Mouse (Mus musculus) forelimb bud, embryonic 11.5 days (tissue): Measurements from ENCODE around the gene Olfr791.

Source experiments
- DNase-seq: peaks from one replicate; pipeline ENCODE4 v3.0.0-alpha.2; 2012; ENCODE audit warnings: low read depth, low spot score

Gene Olfr791

DNA sequence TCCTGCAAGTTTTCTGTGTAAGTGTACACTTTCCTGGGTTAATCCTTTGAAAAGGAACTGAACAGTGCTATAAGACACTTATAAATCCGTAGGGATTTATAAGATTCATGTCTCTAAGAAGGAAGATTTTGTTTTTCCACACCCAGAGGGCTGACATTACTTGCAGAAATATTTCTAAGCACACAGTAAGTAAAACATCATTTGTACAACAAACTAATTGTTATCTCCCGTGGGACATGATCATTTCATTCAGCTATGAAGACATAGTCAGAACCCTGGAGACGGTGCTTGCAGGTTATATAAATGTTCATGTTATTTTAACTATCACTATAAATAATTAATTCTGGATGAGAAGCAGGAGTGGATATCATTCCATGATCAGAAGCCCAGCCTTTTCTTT lies at the start of gene Olfr791:
Gene Olfr791 (plus strand): TSS at position 301 of the 400 bp plus-strand sequence.
- DNase-seq = no peak

DNA sequence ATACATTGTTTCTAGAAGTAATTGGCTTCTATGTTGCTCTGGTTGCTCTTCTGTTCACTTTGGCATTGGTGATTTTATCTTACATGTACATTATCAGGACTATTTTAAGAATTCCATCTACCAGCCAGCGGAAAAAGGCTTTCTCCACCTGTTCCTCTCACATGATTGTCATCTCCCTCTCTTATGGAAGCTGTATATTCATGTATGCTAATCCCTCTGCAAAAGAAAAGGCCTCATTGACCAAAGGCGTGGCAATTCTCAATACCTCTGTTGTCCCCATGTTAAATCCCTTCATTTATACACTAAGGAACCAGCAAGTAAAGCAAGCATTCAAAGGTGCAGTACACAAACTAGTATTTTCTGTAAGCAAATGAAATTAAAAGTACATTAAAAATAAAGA lies 48.3 kb upstream of the Olfr791 start:
- no peak for DNase-seq

DNA sequence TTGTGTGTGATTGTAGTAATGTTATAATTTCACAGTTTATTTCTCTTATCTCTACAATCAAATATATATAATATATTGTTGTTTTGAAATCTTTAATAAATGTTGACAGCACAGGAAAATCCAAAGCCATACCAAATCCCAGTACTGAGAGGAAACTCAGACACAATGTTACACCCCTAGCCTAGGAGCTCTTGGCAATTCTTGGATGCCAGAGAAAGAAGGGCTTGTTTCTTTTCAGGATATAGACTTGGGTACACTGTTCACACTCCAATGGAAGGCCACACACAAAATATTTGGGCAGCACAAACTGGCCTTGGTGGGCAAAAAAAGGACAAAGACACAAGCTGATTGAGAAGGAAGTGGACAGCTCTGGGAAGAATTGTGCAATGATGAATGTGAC lies 47.9 kb upstream of the Olfr791 start:
- no peak for DNase-seq

DNA sequence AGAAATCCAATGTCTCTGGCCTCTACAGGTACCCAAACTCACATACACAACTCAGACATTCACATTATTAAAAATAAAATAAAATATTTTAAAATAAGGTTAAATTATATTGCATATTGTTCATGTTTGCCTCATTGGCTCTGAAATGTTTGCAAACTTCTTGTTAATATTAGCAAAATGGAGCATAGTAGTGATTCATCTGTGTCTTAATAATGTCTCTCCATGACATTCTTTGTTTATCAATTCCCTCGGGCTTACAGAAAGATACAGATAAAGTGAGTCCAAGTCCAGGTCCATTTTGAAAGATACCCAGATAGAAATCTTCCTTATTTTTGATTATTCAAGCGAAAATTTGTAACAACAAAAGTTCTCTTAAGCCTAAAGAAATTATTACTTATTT lies 37.1 kb upstream of the Olfr791 start, which contains the start of gene Olfr789:
Gene Olfr789 (plus strand): TSS at position 301 of the 400 bp plus-strand sequence.
- no peak for DNase-seq

DNA sequence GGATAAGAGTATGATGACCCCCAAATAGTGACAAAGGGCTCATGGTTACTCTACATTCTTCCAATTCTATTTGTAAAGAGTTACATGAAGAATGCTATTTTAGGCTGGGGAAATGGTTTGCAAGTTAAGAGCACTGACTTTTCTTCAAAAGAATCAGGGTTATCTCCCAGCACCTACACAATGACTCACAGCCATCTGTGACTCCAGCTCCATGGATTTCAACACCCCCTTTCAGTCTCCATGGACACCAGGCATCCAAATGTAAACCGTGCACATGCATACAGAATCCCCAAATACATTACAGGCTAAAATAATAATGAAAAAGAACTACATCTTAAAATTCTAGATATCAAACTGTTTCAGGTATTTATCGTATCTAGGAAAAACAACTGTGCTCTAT lies 31.5 kb upstream of the Olfr791 start:
- DNase-seq = no peak

DNA sequence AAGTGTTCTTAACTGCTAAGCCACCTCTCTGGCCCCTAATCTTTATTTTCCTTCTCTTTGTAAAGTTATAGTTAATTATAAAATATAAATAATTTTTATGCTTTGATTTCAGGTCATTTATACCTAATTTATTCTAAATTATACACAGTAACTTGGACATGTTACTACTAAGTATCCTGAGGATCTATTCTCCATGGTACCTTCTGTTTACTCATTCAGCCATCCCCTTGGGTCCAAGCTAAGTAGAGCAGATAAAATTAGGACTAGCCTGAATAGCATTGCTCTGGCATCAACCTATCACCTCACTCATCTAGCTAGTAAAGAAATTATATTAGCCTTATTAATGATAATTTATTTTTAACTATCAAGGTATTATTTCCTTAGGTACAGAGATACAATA lies 23.4 kb upstream of the Olfr791 start, which contains the start of gene Olfr790:
Gene Olfr790 (plus strand): TSS at position 301 of the 400 bp plus-strand sequence.
- no peak for DNase-seq

DNA sequence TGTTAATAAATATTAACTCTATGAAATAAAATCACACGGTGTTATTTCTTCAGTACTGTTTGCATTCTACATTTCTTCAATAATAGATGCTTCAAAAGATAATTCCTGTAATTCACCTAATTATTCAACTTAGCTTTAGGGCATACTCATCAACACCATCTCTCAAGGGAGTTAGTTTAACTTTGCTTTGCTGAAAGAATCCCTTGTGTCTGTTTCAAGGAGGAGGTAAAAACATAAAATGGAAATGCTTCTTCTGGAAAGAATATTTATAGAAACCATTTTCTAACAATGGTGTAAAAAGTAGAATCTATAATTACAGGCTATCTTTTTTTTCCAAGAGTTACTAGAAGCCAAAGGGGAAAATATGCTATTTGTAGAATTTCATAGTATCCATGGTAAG lies 17.3 kb downstream of the Olfr791 start, which contains the start of gene Olfr792:
Gene Olfr792 (plus strand): TSS at position 301 of the 400 bp plus-strand sequence.
- DNase-seq = no peak

DNA sequence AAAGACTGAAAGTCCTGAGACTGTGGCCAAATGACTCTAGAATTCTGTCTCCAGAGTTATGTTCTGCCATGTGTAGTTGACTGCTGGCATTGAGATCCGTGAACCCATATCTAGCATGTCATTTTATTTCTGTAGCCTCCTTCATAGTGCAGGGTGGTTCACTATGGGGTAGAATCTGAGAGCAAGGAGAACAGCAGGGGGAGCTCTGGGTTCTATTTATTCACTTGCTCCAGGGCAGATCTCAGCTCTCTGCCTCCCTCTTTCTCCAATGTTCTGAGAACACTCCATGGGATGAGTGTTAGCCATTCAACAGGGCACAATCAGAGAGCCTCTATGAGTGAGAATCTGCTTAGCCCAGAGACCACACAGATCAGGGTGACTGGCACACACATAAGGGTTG lies 27.8 kb downstream of the Olfr791 start:
- peak; percentile 0 for DNase-seq

DNA sequence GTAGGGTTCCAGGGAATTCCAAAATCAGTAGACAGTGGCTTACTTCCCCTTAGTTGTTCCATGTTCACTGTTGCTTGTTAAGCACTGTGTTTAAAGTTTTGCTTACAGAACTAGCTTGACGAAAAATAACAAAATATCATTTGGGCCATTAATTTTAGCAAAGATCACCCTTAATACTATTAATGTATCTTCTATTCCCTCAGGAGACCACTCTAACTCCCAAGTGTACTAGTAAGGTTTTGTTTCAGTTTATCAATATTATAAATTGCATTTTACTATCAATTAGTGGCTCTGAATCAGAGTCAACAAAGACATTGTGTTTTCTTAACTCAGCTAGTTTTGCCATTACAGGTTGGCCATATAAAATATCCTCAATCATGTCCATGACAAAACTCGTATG lies 45.8 kb downstream of the Olfr791 start, which contains the start of gene Olfr794:
Gene Olfr794 (plus strand): TSS at position 301 of the 400 bp plus-strand sequence.
- no peak for DNase-seq

DNA sequence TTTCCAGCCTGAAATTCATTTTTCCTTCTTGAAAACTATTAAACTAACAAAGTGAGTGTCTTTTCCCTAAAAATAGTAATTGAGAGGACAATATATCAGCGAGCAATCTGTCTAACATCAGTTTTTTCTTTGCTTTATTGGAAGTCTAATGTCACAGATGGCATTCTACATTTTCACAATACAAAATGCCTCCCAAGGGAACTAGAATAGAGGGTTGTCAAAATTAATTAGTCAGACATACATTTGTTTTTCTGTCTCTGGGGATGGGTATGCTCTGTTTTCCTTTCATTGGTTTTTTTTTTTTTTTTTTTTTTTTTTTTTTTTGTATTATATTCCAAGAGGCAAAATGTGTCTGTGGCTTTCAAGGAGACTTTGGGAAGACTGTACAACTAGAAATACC lies 55.5 kb downstream of the Olfr791 start:
- DNase-seq = no peak
